8 mouse cellular contexts compared by ENCODE assay signal in the genomic region with DNA sequence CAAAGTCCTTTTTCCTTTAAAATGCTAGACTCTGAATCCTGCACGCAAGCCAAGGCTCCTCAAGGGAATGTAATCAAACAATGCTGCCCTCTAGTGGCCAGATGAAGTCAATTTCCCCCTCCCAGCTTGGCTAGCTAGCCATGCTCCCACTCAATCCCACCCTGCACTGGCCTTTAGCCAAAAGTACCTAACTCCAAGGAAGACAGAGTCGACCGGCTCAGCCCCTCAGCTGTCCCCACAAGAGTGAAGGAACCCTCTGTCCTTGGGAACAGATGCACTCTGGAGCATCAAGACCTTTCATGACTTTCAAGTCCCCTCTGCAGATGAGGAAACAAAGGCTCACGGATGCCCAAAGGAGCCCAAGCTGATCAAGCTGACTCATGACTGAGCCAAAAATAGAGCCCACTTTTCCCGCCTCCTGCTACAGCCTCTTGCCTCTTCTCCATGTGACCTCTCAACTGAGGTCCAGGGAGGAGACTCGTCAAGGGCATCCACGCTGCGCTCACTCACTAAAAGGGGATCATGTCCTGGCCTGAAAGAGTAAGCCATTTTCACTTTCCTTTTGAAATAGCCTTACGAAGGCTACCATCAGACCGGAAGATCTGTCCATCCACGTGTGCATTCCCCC. TPM values are rescaled to one million over a fixed set of nuclear protein-coding genes. Genes with fewer than 3 reads are reported as not detected.
DNase-seq lines count a peak whose midpoint lies in the region; ATAC-seq and TF ChIP-seq lines count a peak whose summit lies in the region.

No protein-coding gene starts in this region.

- TF ChIP-seq EP300 in lung, postnatal 0 days (IDR thresholded peaks at IDR 0.05), result no peak

- peaks cover 41% of the 10 kb centered on the region for H3K4me1 ChIP-seq in E14TG2a.4 (replicated peaks; ENCODE audit: low read depth, low read length)
- peaks cover 24% of the 10 kb centered on the region for H3K4me1 ChIP-seq in heart, embryonic 12.5 days (replicated peaks)
- peaks cover 3% of the 10 kb centered on the region; the same call in 1 of the 2 replicates for H3K4me1 ChIP-seq in lung, postnatal 0 days (ENCODE audit: insufficient read depth, low read depth, low read length)

- peak; percentile 90 for DNase-seq in ZHBTc4 (ENCODE audit: low read depth, low spot score)
- peak; percentile 92 for DNase-seq in embryo, embryonic 10 days (ENCODE audit: low spot score)
- peak; percentile 71 for DNase-seq in kidney, postnatal 10 days
- peak; percentile 74 for DNase-seq in lung, postnatal 0 days (ENCODE audit: low spot score)
- DNase-seq in retina, postnatal 1 day, result peak; percentile 88

- no peaks in the 10 kb centered on the region for H3K27me3 ChIP-seq in E14TG2a.4 (ENCODE audit: insufficient read depth, low read length)
- H3K27me3 ChIP-seq in heart, embryonic 12.5 days (replicated peaks), result no peaks in the 10 kb centered on the region
- H3K27me3 ChIP-seq in lung, postnatal 0 days (replicated peaks; ENCODE audit: insufficient read depth, low read length), result no peaks in the 10 kb centered on the region

- H3K9ac ChIP-seq in heart, embryonic 12.5 days, result no peak overlapping the region
- no peak overlapping the region for H3K9ac ChIP-seq in lung, postnatal 0 days (replicated peaks; ENCODE audit: low read depth)

- ATAC-seq in heart, embryonic 12.5 days (ENCODE audit: insufficient number of reproducible peaks, low FRiP score), result peak; percentile 39; the same call in 1 of the 2 replicates
- peak; percentile 43; the same call in 1 of the 2 replicates for ATAC-seq in lung, postnatal 0 days
- no peak for ATAC-seq in inflammation-experienced regulatory T-cells, adult 6 months

- no peaks in the 10 kb centered on the region for H3K9me3 ChIP-seq in E14TG2a.4 (ENCODE audit: low read length)
- no peaks in the 10 kb centered on the region for H3K9me3 ChIP-seq in heart, embryonic 12.5 days (replicated peaks)
- no peaks in the 10 kb centered on the region for H3K9me3 ChIP-seq in lung, postnatal 0 days (ENCODE audit: low read length)

- 43% methylated on average over 11 of the region's 11 CpGs for WGBS in heart, embryonic 12.5 days
- WGBS in lung, postnatal 0 days, result 51% methylated on average over 11 of the region's 11 CpGs

- H3K36me3 ChIP-seq in E14TG2a.4 (ENCODE audit: insufficient read depth, low read length), result no peaks in the 10 kb centered on the region; the same call in 1 of the 2 replicates
- no peaks in the 10 kb centered on the region for H3K36me3 ChIP-seq in heart, embryonic 12.5 days
- no peaks in the 10 kb centered on the region for H3K36me3 ChIP-seq in lung, postnatal 0 days (ENCODE audit: insufficient read depth, low read length)

- no peak overlapping the region for H3K4me2 ChIP-seq in heart, embryonic 12.5 days
- H3K4me2 ChIP-seq in lung, postnatal 0 days (replicated peaks; ENCODE audit: low read depth, low read length), result no peak overlapping the region

- 0 out of 2 replicates have a peak overlapping the region, but pooled peaks have one; percentile 18 for H3K27ac ChIP-seq in heart, embryonic 12.5 days (ENCODE audit: poor library complexity, severe bottlenecking)
- no peak overlapping the region for H3K27ac ChIP-seq in lung, postnatal 0 days (ENCODE audit: low read length)

- peak; percentile 44 for TF ChIP-seq CTCF in E14TG2a.4 (conservative IDR thresholded peaks at IDR 0.05; ENCODE audit: low read length)
- TF ChIP-seq CTCF in lung, postnatal 0 days (IDR thresholded peaks at IDR 0.05), result peak; percentile 82

- H3K4me3 ChIP-seq in E14TG2a.4 (replicated peaks; ENCODE audit: low read length), result peak overlapping the region; percentile 43
- no peak overlapping the region for H3K4me3 ChIP-seq in heart, embryonic 12.5 days
- no peak overlapping the region for H3K4me3 ChIP-seq in lung, postnatal 0 days (ENCODE audit: low read depth, low read length)

RNA-seq across cellular contexts. Expression of gene Sergef, which starts 32.1 kb away (rescaled TPM):
- 9.8 and 11.3 TPM in 2 replicates for polyA plus RNA-seq in heart, embryonic 12.5 days (2016; fragmentation: Nextera tagmentation; extraction: Ambion mirVana)
- polyA plus RNA-seq in lung, postnatal 0 days (2015; fragmentation: Nextera tagmentation; extraction: Ambion mirVana), result 7.2 and 8.3 TPM in 2 replicates
- 10 to 100 TPM; 17.1 to 20.4 (median 18.8) TPM for polyA plus RNA-seq in inflammation-experienced regulatory T-cells, adult 6 months (2017; shearing (Covaris generic))
